Mouse (Mus musculus) forebrain, embryonic 13.5 days (tissue): ENCODE results near the gene Glipr1l1. TPM values are rescaled to one million over a fixed set of nuclear protein-coding genes. Genes with fewer than 3 reads are reported as not detected.
"Not testable (repeated sequence)": the region's sequence is repeated elsewhere in the genome, so short reads cannot be mapped to it uniquely, and the experiment has no call there.

Source experiments
- ATAC-seq: fragments of 200-750 bp; cut with Nextera tagmentation; 2 replicates; pipeline ENCODE4 v1.8.0; 2017
- H3K27ac ChIP-seq: fragments of 300-500 bp; sonication (generic); 2 replicates; pipeline ENCODE4 v1.5.1; 2015; ENCODE audit warnings: inconsistent platforms, mild to moderate bottlenecking, moderate library complexity
- H3K27me3 ChIP-seq: fragments of 300-500 bp; sonication (generic); 2 replicates; pipeline ENCODE4 v1.6.1; 2015; ENCODE audit warnings: mild to moderate bottlenecking, inconsistent platforms
- H3K36me3 ChIP-seq: fragments of 300-500 bp; sonication (generic); 2 replicates; pipeline ENCODE4 v1.6.1; 2015; ENCODE audit warnings: mild to moderate bottlenecking, inconsistent platforms; ENCODE audit not compliant: poor library complexity, severe bottlenecking
- H3K4me1 ChIP-seq: fragments of 300-500 bp; sonication (generic); 2 replicates; pipeline ENCODE4 v1.6.1; 2015; ENCODE audit warnings: inconsistent platforms
- H3K4me2 ChIP-seq: fragments of 300-500 bp; sonication (generic); 2 replicates; pipeline ENCODE4 v1.6.1; 2015; ENCODE audit warnings: inconsistent platforms, mild to moderate bottlenecking, moderate library complexity
- H3K4me3 ChIP-seq: fragments of 300-500 bp; sonication (generic); 2 replicates; pipeline ENCODE4 v1.5.1; 2015; ENCODE audit warnings: mild to moderate bottlenecking, inconsistent platforms
- H3K9ac ChIP-seq: fragments of 300-500 bp; sonication (generic); 2 replicates; pipeline ENCODE4 v1.6.1; 2015; ENCODE audit warnings: mild to moderate bottlenecking, inconsistent platforms
- H3K9me3 ChIP-seq: fragments of 300-500 bp; sonication (generic); replicated peaks from 2 replicates; pipeline ENCODE4 v1.6.1; 2016; ENCODE audit warnings: inconsistent platforms
- WGBS: fragments of 180-500 bp; shearing (Covaris S2); methylation state at CpG from one replicate; pipeline ENCODE4 v1.1.7; 2015; 5-methylcytosine and 5-hydroxymethylcytosine counted together
- polyA plus RNA-seq: library from polyadenylated mRNA; unstranded; fragments of >200 nt; fragmentation: Nextera tagmentation; extraction: Ambion mirVana; gene quantifications from 2 replicates; pipeline ENCODE4 v1.2.1, GENCODE M21; 2015

The Glipr1l1 gene
- polyA plus RNA-seq, 1 experiment from 2014 or later, result not detected

DNA sequence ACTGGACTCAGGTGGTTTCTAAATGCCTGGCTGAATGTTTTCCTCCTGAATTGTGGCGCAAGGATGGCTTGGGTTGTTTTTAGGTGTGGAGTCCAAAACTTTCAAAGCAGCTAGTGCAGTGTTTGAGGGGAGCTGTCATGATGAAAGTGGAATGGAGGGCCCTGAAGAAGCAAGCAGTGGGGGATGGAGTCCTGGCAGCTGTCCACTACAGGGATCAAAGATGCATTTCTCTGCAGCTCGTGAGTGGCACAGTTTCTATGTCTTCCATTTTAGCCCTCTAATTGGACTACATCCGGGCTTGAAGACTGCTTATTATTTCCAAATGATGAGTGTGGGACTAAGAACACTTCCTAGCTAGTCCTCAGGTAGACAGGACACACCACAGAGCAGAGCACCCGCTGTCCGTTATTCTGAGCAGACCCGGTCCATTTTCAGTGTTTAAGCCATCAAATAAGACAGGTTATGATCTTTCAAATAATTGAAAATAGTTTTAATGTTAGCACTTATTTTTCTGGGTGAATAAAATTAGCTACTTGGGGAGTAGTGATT, 67.8 kb downstream of the Glipr1l1 start:
- 51% methylated on average over 6 of the region's 6 CpGs for WGBS
- not testable (repeated sequence) for H3K9ac ChIP-seq, H3K4me2 ChIP-seq, H3K4me3 ChIP-seq, H3K27me3 ChIP-seq, H3K4me1 ChIP-seq, H3K27ac ChIP-seq, H3K9me3 ChIP-seq, H3K36me3 ChIP-seq
- ATAC-seq, result peak; percentile 69; the same call in 1 of the 2 replicates

Other genes with a start within 250 kb of the Glipr1l1 start
- gene Krr1, start 87.5 kb upstream of the Glipr1l1 start, polyA plus RNA-seq, result 51.4 and 54.7 TPM in 2 replicates
- gene Glipr1, start 57.6 kb upstream of the Glipr1l1 start, polyA plus RNA-seq, result 0.25 TPM in 1 of 2 replicates, not detected in the other
- not detected in 2 replicates for gene Glipr1l2, start 23.2 kb downstream of the Glipr1l1 start, polyA plus RNA-seq
- gene Glipr1l3, start 100.1 kb downstream of the Glipr1l1 start, polyA plus RNA-seq, result 0.26 TPM in 1 of 2 replicates, not detected in the other
- gene Caps2, start 103.4 kb downstream of the Glipr1l1 start, polyA plus RNA-seq, result 0.14 and 0.34 TPM in 2 replicates
- gene Kcnc2, start 210.9 kb downstream of the Glipr1l1 start, polyA plus RNA-seq, result 1.9 and 2.3 TPM in 2 replicates